Mouse (Mus musculus) embryonic fibroblast, embryonic 13.5 days (primary cell): Measurements from ENCODE around the gene Ftsj1.

Experiments used
- CTCF ChIP-seq: IDR thresholded peaks from 2 replicates; pipeline ENCODE4 v1.5.1; 2011; ENCODE audit warnings: mild to moderate bottlenecking, control low read depth, low read length, moderate library complexity, borderline replicate concordance; ENCODE audit not compliant: insufficient read depth
- POLR2A ChIP-seq: IDR thresholded peaks from 2 replicates; pipeline ENCODE4 v1.6.1; 2011; ENCODE audit warnings: low read depth, mild to moderate bottlenecking, control low read depth, low read length, moderate library complexity

DNA sequence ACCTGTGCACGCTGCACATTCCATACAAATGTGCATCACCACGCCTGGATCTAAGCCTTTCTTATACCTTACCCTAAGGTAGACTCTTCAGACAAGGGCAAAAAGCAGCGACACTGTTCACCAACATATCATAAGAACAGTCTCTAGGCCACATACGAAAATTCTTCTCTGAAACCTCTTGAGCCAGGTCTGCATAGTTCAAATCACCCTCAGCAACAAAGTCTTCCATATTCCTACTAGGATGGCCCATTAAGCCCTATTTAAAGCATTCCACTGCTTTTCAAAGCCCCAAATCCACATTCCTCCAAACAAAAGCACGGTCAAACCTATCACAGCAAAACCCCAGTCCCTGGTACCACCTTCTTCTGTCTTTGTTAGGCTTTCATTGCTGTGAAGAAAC lies 36.4 kb upstream of the Ftsj1 start:
- TF ChIP-seq POLR2A = no peak
- no peak for TF ChIP-seq CTCF
